Mouse (Mus musculus) lung, embryonic 14.5 days (tissue): ENCODE data around the gene 2200002D01Rik. TPM values are rescaled to one million over a fixed set of nuclear protein-coding genes. Genes with fewer than 3 reads are reported as not detected.
A peak's percentile ranks its signal among the peaks of the same experiment; 100 is the strongest.

Experiments
- ATAC-seq: fragments of 200-750 bp; cut with Nextera tagmentation; 2 replicates; pipeline ENCODE4 v1.8.0; 2017; ENCODE audit warnings: mild to moderate bottlenecking, moderate TSS enrichment, moderate library complexity; ENCODE audit not compliant: insufficient read depth
- DNase-seq: peaks from one replicate; pipeline ENCODE4 v3.0.0-alpha.2; 2015
- H3K27ac ChIP-seq: fragments of 300-500 bp; sonication (generic); 2 replicates; pipeline ENCODE4 v1.5.1; 2014; ENCODE audit warnings: low read depth, mild to moderate bottlenecking, moderate library complexity
- H3K27me3 ChIP-seq: fragments of 300-500 bp; sonication (generic); 2 replicates; pipeline ENCODE4 v1.6.1; 2014; ENCODE audit warnings: low read length, control low read depth; ENCODE audit not compliant: insufficient read depth
- H3K36me3 ChIP-seq: fragments of 300-500 bp; sonication (generic); 2 replicates; pipeline ENCODE4 v1.6.1; 2014; ENCODE audit warnings: control low read depth; ENCODE audit not compliant: insufficient read depth
- H3K4me1 ChIP-seq: fragments of 300-500 bp; sonication (generic); 2 replicates; pipeline ENCODE4 v1.6.1; 2014; ENCODE audit warnings: antibody characterized with exemption, control low read depth; ENCODE audit not compliant: insufficient read depth
- H3K4me2 ChIP-seq: fragments of 300-500 bp; sonication (generic); 2 replicates; pipeline ENCODE4 v1.6.1; 2014; ENCODE audit warnings: mild to moderate bottlenecking
- H3K4me3 ChIP-seq: fragments of 300-500 bp; sonication (generic); 2 replicates; pipeline ENCODE4 v1.5.1; 2014; ENCODE audit warnings: low read depth, low read length
- H3K9ac ChIP-seq: fragments of 300-500 bp; sonication (generic); 2 replicates; pipeline ENCODE4 v1.6.1; 2014
- H3K9me3 ChIP-seq: fragments of 300-500 bp; sonication (generic); 2 replicates; pipeline ENCODE4 v1.6.1; 2016; ENCODE audit warnings: low read depth, low read length, control low read depth
- CTCF ChIP-seq: IDR thresholded peaks from 2 replicates; pipeline ENCODE4 v1.5.1; 2016; ENCODE audit warnings: antibody characterized with exemption, low read depth
- WGBS: fragments of 180-500 bp; shearing (Covaris S2); extraction: QIAGEN DNeasy Blood & Tissue Kit; methylation state at CpG from one replicate; pipeline ENCODE4 v1.1.7; 2014; 5-methylcytosine and 5-hydroxymethylcytosine counted together
- polyA plus RNA-seq: library from polyadenylated mRNA; unstranded; fragments of >200 nt; fragmentation: Nextera tagmentation; extraction: Ambion mirVana; gene quantifications from 2 replicates; pipeline ENCODE4 v1.2.1, GENCODE M21; 2014

2200002D01Rik gene
- polyA plus RNA-seq, result 4.6 and 4.7 TPM in 2 replicates

- WGBS, result 16% methylated on average over 20 of the region's 20 CpGs
- Histone ChIP-seq H3K36me3 (peaks cover 31% of the 10 kb centered on the region), H3K27ac (peak within 1 kb of the TSS; percentile 59), H3K4me3 (peak within 1 kb of the TSS; percentile 27), H3K9me3 (no peaks in the 10 kb centered on the region), H3K4me2 (peak within 1 kb of the TSS; percentile 54), H3K27me3 (no peaks in the 10 kb centered on the region), H3K4me1 (peaks cover 14% of the 10 kb centered on the region; the same call in 1 of the 2 replicates), H3K9ac (peak within 1 kb of the TSS; percentile 37)
- DNase-seq, result peak; percentile 58
- peak; percentile 45 for TF ChIP-seq CTCF
- ATAC-seq, result peak; percentile 30
These were observed at the start of gene 2200002D01Rik for GRCm38 (mm10) chr7:29248261-29248841. Gene 2200002D01Rik (minus strand): TSS chr7:29248466.

- H3K9me3 ChIP-seq, result no peaks in the 10 kb centered on the region
- peaks cover 17% of the 10 kb centered on the region for H3K4me1 ChIP-seq
- H3K4me2 ChIP-seq, result no peak overlapping the region
- no peak overlapping the region for H3K4me3 ChIP-seq
- no peak overlapping the region for H3K27ac ChIP-seq
- no peak overlapping the region for H3K9ac ChIP-seq
- ATAC-seq, result no peak
- 8% methylated on average over 10 of the region's 10 CpGs for WGBS
- peaks cover 11% of the 10 kb centered on the region; the same call in 1 of the 2 replicates for H3K36me3 ChIP-seq
- peak; percentile 90 for DNase-seq
- no peaks in the 10 kb centered on the region for H3K27me3 ChIP-seq
- peak; percentile 91 for TF ChIP-seq CTCF
These were observed 48.7 kb upstream of the 2200002D01Rik start for GRCm38 (mm10) chr7:29296998-29297397.

GRCm38 (mm10) chr7:29295861-29296647, 47.8 kb upstream of the 2200002D01Rik start:
- Histone ChIP-seq H3K36me3 (peaks cover 13% of the 10 kb centered on the region; the same call in 1 of the 2 replicates), H3K9ac (no peak overlapping the region), H3K4me2 (no peak overlapping the region), H3K4me3 (no peak overlapping the region), H3K4me1 (peaks cover 17% of the 10 kb centered on the region), H3K27ac (no peak overlapping the region), H3K27me3 (no peaks in the 10 kb centered on the region), H3K9me3 (no peaks in the 10 kb centered on the region)
- WGBS, result 65% methylated on average over 24 of the region's 24 CpGs
- ATAC-seq, result no peak
- DNase-seq, result peak; percentile 36
- no peak for TF ChIP-seq CTCF

- DNase-seq (no peak), ATAC-seq (no peak)
- H3K27ac ChIP-seq, result peak overlapping the region; percentile 86; the same call in 1 of the 2 replicates
- 64% methylated on average over 13 of the region's 13 CpGs for WGBS
- peaks cover 27% of the 10 kb centered on the region for H3K4me1 ChIP-seq
- H3K9me3 ChIP-seq, result no peaks in the 10 kb centered on the region
- H3K27me3 ChIP-seq, result no peaks in the 10 kb centered on the region
- H3K4me3 ChIP-seq, result no peak overlapping the region
- H3K4me2 ChIP-seq, result no peak overlapping the region
- H3K9ac ChIP-seq, result no peak overlapping the region
- no peak for TF ChIP-seq CTCF
- peaks cover 13% of the 10 kb centered on the region; the same call in 1 of the 2 replicates for H3K36me3 ChIP-seq
These were observed 46.0 kb upstream of the 2200002D01Rik start for GRCm38 (mm10) chr7:29294111-29294761.

- Histone ChIP-seq H3K27ac (peak overlapping the region; percentile 86), H3K36me3 (peaks cover 13% of the 10 kb centered on the region; the same call in 1 of the 2 replicates), H3K27me3 (no peaks in the 10 kb centered on the region), H3K4me1 (peaks cover 32% of the 10 kb centered on the region), H3K4me3 (peak overlapping the region; percentile 16; the same call in 1 of the 2 replicates), H3K9ac (no peak overlapping the region), H3K4me2 (peak overlapping the region; percentile 79), H3K9me3 (no peaks in the 10 kb centered on the region)
- 26% methylated on average over 19 of the region's 19 CpGs for WGBS
- TF ChIP-seq CTCF, result no peak
- peak; percentile 28 for ATAC-seq
- peak; percentile 80 for DNase-seq
These were observed 45.1 kb upstream of the 2200002D01Rik start for GRCm38 (mm10) chr7:29293131-29294065.

GRCm38 (mm10) chr7:29292458-29293098, 44.3 kb upstream of the 2200002D01Rik start:
- H3K4me2 ChIP-seq, result peak overlapping the region; percentile 79
- WGBS, result 16% methylated on average over 8 of the region's 8 CpGs
- peaks cover 32% of the 10 kb centered on the region for H3K4me1 ChIP-seq
- H3K9ac ChIP-seq, result no peak overlapping the region
- no peaks in the 10 kb centered on the region for H3K9me3 ChIP-seq
- no peak for ATAC-seq
- H3K36me3 ChIP-seq, result peaks cover 13% of the 10 kb centered on the region; the same call in 1 of the 2 replicates
- peak; percentile 39 for DNase-seq
- H3K4me3 ChIP-seq, result peak overlapping the region; percentile 16
- peak overlapping the region; percentile 86 for H3K27ac ChIP-seq
- TF ChIP-seq CTCF, result no peak
- H3K27me3 ChIP-seq, result no peaks in the 10 kb centered on the region
